Mouse (Mus musculus): ENCODE data around the gene Atxn7l3. TPM values are rescaled to one million over a fixed set of nuclear protein-coding genes. Genes with fewer than 3 reads are reported as not detected.
A peak's percentile ranks its signal among the peaks of the same experiment; 100 is the strongest.

Gene Atxn7l3
- polyA plus RNA-seq, 1 experiment: 89.9 TPM

DNA sequence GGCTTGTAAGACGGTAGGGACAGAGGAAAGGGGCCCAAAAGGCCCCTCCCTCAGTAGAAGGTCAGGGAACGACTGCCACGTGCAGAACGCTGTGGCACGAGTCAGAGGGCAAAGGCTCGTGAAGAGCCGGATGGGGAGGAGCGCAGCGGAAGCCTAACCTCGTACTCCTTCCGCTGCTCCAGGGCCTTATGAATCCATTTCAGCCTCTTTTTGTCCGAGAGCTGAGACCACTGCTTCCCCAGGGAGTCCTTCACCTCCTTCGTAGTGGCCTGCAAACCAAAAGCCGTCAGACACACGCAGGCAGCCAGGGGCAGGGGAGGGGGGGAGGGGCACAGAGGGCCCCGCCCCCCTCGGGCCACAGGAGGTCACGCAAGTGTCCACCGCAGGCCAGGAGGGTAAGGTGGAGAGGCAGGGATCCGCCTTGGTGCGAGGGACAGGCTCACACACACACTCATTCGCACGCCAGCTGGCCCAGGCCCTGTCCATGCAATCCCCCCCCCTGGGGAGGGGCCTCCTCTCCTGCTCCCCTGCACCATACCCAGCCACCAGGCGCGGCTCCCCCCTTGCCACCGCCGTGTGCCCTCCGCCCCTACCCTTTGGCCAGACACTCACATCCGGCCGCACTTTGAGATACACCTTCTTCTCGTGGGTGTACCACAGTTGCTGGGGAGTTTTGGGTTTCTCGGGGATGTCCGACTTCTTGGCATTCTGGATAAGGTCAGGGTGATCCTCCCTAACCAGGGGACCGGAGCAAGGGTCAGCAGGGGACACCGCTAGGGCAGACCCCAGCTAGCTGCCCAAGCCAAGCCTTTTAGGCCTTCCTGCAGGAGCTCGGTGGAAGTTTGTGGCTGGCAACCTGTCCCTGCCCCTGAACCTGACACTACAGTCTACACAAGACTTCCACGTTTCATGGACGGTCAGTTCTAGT is 14.6 kb upstream of the Atxn7l3 start:
- TF ChIP-seq CTCF (IDR thresholded peaks at IDR 0.05; ENCODE audit: borderline replicate concordance, control insufficient read depth, extremely low read depth, insufficient read depth, low read length, poor library complexity): no peak
- TF ChIP-seq POLR2A (IDR thresholded peaks at IDR 0.05; ENCODE audit: control insufficient read depth, extremely low read depth, insufficient read depth, low read length, poor library complexity): no peak
- peaks cover 51% of the 10 kb centered on the region for H3K36me3 ChIP-seq (ENCODE audit: control insufficient read depth, insufficient read depth, low read length)
- no peak overlapping the region for H3K27ac ChIP-seq (ENCODE audit: control insufficient read depth, insufficient read depth, low read length)
- H3K4me3 ChIP-seq (ENCODE audit: control insufficient read depth, insufficient read depth, low read length): no peak overlapping the region
- DNase-seq: no peak
- WGBS: 91% methylated on average over 38 of the region's 38 CpGs
- H3K27me3 ChIP-seq (ENCODE audit: control insufficient read depth, insufficient read depth, low read length): no peaks in the 10 kb centered on the region
- H3K4me1 ChIP-seq (replicated peaks; ENCODE audit: control insufficient read depth, insufficient read depth, low read length): peaks cover 17% of the 10 kb centered on the region

DNA sequence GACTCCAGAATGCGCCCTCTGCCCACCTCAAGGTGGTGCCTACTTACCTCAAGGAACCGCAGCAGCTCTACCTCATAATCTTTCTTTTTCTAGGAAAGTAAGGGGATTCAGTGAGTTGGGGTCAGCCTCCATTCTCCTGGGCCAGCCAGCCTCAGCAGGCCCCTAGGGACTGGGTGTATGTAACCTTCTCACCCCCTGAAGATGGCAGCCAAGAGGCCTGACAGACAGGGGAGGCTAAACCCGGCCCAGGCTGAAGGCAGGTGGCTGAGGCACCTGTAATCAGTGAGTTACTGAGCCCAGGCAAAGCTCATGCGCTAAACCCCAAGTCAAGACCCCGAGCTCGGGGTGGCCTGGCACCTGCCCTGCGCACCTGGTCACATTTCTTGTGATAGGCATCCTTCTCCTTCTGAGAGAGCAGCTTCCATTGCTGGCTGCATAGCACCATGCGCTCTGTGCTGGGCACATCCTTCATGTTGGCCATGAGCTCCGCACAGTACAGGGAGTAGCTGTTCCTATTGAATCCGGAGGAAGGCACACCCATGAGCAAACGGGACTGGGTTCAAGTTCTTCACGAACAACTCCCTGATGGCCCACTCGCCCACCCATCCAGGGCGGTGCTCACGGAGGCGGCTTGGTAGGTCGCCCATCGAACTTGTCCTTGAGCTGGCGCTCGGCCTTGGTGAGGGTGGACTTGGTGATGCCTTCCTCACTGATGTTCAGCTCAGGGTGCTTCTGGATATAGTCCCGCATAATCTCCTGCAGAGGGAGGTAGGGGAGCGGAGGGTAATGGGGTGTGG is 13.6 kb upstream of the Atxn7l3 start:
- Histone ChIP-seq H3K27ac (ENCODE audit: control insufficient read depth, insufficient read depth, low read length) (no peak overlapping the region), H3K36me3 (ENCODE audit: control insufficient read depth, insufficient read depth, low read length) (peaks cover 51% of the 10 kb centered on the region), H3K4me1 (replicated peaks; ENCODE audit: control insufficient read depth, insufficient read depth, low read length) (peaks cover 14% of the 10 kb centered on the region), H3K4me3 (ENCODE audit: control insufficient read depth, insufficient read depth, low read length) (no peak overlapping the region), H3K27me3 (ENCODE audit: control insufficient read depth, insufficient read depth, low read length) (no peaks in the 10 kb centered on the region)
- no peak for DNase-seq
- TF ChIP-seq CTCF (IDR thresholded peaks at IDR 0.05; ENCODE audit: borderline replicate concordance, control insufficient read depth, extremely low read depth, insufficient read depth, low read length, poor library complexity) (no peak), POLR2A (IDR thresholded peaks at IDR 0.05; ENCODE audit: control insufficient read depth, extremely low read depth, insufficient read depth, low read length, poor library complexity) (no peak)
- WGBS: 90% methylated on average over 22 of the region's 22 CpGs

GRCm38 (mm10) chr11:102308979-102309378 is 12.5 kb upstream of the Atxn7l3 start:
- peaks cover 14% of the 10 kb centered on the region for H3K4me1 ChIP-seq (replicated peaks; ENCODE audit: control insufficient read depth, insufficient read depth, low read length)
- H3K27me3 ChIP-seq (ENCODE audit: control insufficient read depth, insufficient read depth, low read length): no peaks in the 10 kb centered on the region
- H3K36me3 ChIP-seq (ENCODE audit: control insufficient read depth, insufficient read depth, low read length): peaks cover 41% of the 10 kb centered on the region
- DNase-seq: peak; percentile 95
- 1% methylated on average over 27 of the region's 27 CpGs for WGBS
- no peak overlapping the region for H3K27ac ChIP-seq (ENCODE audit: control insufficient read depth, insufficient read depth, low read length)
- peak overlapping the region; percentile 36 for H3K4me3 ChIP-seq (ENCODE audit: control insufficient read depth, insufficient read depth, low read length)
- 0 out of 2 replicates have a peak, but pooled peaks have one; percentile 28 for TF ChIP-seq POLR2A (IDR thresholded peaks at IDR 0.05; ENCODE audit: control insufficient read depth, extremely low read depth, insufficient read depth, low read length, poor library complexity)
- peak; percentile 99 for TF ChIP-seq CTCF (IDR thresholded peaks at IDR 0.05; ENCODE audit: borderline replicate concordance, control insufficient read depth, extremely low read depth, insufficient read depth, low read length, poor library complexity)

GRCm38 (mm10) chr11:102308104-102308503 is 11.7 kb upstream of the Atxn7l3 start:
- Histone ChIP-seq H3K27me3 (ENCODE audit: control insufficient read depth, insufficient read depth, low read length) (no peaks in the 10 kb centered on the region), H3K4me1 (replicated peaks; ENCODE audit: control insufficient read depth, insufficient read depth, low read length) (peaks cover 14% of the 10 kb centered on the region), H3K4me3 (ENCODE audit: control insufficient read depth, insufficient read depth, low read length) (no peak overlapping the region), H3K36me3 (ENCODE audit: control insufficient read depth, insufficient read depth, low read length) (peaks cover 32% of the 10 kb centered on the region), H3K27ac (ENCODE audit: control insufficient read depth, insufficient read depth, low read length) (no peak overlapping the region)
- 94% methylated on average over 9 of the region's 9 CpGs for WGBS
- TF ChIP-seq POLR2A (IDR thresholded peaks at IDR 0.05; ENCODE audit: control insufficient read depth, extremely low read depth, insufficient read depth, low read length, poor library complexity) (no peak), CTCF (IDR thresholded peaks at IDR 0.05; ENCODE audit: borderline replicate concordance, control insufficient read depth, extremely low read depth, insufficient read depth, low read length, poor library complexity) (no peak)
- DNase-seq: no peak

DNA sequence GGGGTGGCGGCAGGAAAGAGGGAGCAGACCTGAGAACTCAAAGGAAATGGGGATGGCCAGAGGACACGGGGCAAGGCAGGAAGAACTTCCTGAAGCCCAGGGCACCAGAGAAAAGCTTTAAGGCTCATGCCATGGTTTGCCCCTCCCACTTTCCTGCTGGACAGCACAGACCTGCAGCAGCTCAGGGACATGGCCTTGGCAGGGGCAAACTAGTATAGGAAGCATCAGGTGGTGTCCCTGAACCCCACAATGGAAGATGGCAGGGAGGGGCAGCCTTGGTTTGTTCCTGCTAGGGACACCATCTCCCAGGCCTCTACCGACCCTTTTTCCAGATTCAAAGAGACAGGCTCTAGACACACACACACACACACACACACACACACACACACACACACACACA is 8.9 kb upstream of the Atxn7l3 start:
- Histone ChIP-seq H3K4me1 (replicated peaks; ENCODE audit: control insufficient read depth, insufficient read depth, low read length) (peaks cover 14% of the 10 kb centered on the region), H3K27me3 (ENCODE audit: control insufficient read depth, insufficient read depth, low read length) (no peaks in the 10 kb centered on the region), H3K27ac (ENCODE audit: control insufficient read depth, insufficient read depth, low read length) (no peak overlapping the region), H3K4me3 (ENCODE audit: control insufficient read depth, insufficient read depth, low read length) (no peak overlapping the region), H3K36me3 (ENCODE audit: control insufficient read depth, insufficient read depth, low read length) (peaks cover 22% of the 10 kb centered on the region)
- WGBS: 78% methylated on average over 3 of the region's 3 CpGs
- TF ChIP-seq CTCF (IDR thresholded peaks at IDR 0.05; ENCODE audit: borderline replicate concordance, control insufficient read depth, extremely low read depth, insufficient read depth, low read length, poor library complexity): no peak
- TF ChIP-seq POLR2A (IDR thresholded peaks at IDR 0.05; ENCODE audit: control insufficient read depth, extremely low read depth, insufficient read depth, low read length, poor library complexity): no peak
- DNase-seq: no peak

- H3K27ac ChIP-seq (ENCODE audit: control insufficient read depth, insufficient read depth, low read length): no peak overlapping the region
- H3K4me1 ChIP-seq (replicated peaks; ENCODE audit: control insufficient read depth, insufficient read depth, low read length): peaks cover 7% of the 10 kb centered on the region
- DNase-seq: no peak
- peaks cover 22% of the 10 kb centered on the region for H3K36me3 ChIP-seq (ENCODE audit: control insufficient read depth, insufficient read depth, low read length)
- no peak for TF ChIP-seq CTCF (IDR thresholded peaks at IDR 0.05; ENCODE audit: borderline replicate concordance, control insufficient read depth, extremely low read depth, insufficient read depth, low read length, poor library complexity)
- no peak for TF ChIP-seq POLR2A (IDR thresholded peaks at IDR 0.05; ENCODE audit: control insufficient read depth, extremely low read depth, insufficient read depth, low read length, poor library complexity)
- no peaks in the 10 kb centered on the region for H3K27me3 ChIP-seq (ENCODE audit: control insufficient read depth, insufficient read depth, low read length)
- no peak overlapping the region for H3K4me3 ChIP-seq (ENCODE audit: control insufficient read depth, insufficient read depth, low read length)
- whole genome bisulfite sequencing: 92% methylated on average over 2 of the region's 2 CpGs
Observed at GRCm38 (mm10) chr11:102304141-102304540, 7.7 kb upstream of the Atxn7l3 start.

Measured in thymus, adult 2 months (tissue).